Mouse (Mus musculus) left cerebral cortex, adult 18-20 months (tissue): ENCODE results near the gene 1700025G04Rik. TPM values are rescaled to one million over a fixed set of nuclear protein-coding genes. Genes with fewer than 3 reads are reported as not detected.

Source experiments
- DNase-seq, 2 experiments: peaks; one replicate each; pipeline ENCODE4 v3.0.0; 2021 to 2022; ENCODE audit warnings: low spot score in 2 of 2, mixed read lengths in 1 of 2
- total RNA-seq, 2 experiments: library from RNA; stranded (reverse); gene quantifications; 2 replicates each; pipeline ENCODE4 v1.2.3; 2021

Gene 1700025G04Rik
- total RNA-seq, 2 experiments from 2014 or later, result 69.7 to 72.8 TPM

GRCm38 (mm10) chr1:152077171-152077715 is 12.7 kb downstream of the 1700025G04Rik start:
- no peak for DNase-seq

GRCm38 (mm10) chr1:152076222-152076845 is 13.6 kb downstream of the 1700025G04Rik start:
- no peak for DNase-seq

- DNase-seq, result no peak
Measured at GRCm38 (mm10) chr1:152075725-152076124, 14.2 kb downstream of the 1700025G04Rik start.

- DNase-seq, result no peak
Measured at GRCm38 (mm10) chr1:152070441-152070840, 19.5 kb downstream of the 1700025G04Rik start.

- no peak for DNase-seq
Measured at GRCm38 (mm10) chr1:152069745-152070144, 20.2 kb downstream of the 1700025G04Rik start.

GRCm38 (mm10) chr1:152067919-152068318 is 22.0 kb downstream of the 1700025G04Rik start:
- no peak for DNase-seq

- DNase-seq, result no peak
Measured at GRCm38 (mm10) chr1:152065527-152065926, 24.4 kb downstream of the 1700025G04Rik start.

GRCm38 (mm10) chr1:152063357-152064145 is 26.4 kb downstream of the 1700025G04Rik start:
- no peak for DNase-seq

GRCm38 (mm10) chr1:152061745-152062144 is 28.2 kb downstream of the 1700025G04Rik start:
- no peak for DNase-seq

GRCm38 (mm10) chr1:152060265-152060664 is 29.7 kb downstream of the 1700025G04Rik start:
- no peak for DNase-seq

GRCm38 (mm10) chr1:152058776-152059175 is 31.1 kb downstream of the 1700025G04Rik start:
- DNase-seq, result no peak

GRCm38 (mm10) chr1:152053112-152053511 is 36.8 kb downstream of the 1700025G04Rik start:
- DNase-seq, result no peak

GRCm38 (mm10) chr1:152051858-152052257 is 38.1 kb downstream of the 1700025G04Rik start:
- DNase-seq, result no peak

GRCm38 (mm10) chr1:152050037-152050436 is 39.9 kb downstream of the 1700025G04Rik start:
- no peak for DNase-seq

GRCm38 (mm10) chr1:152048291-152048690 is 41.6 kb downstream of the 1700025G04Rik start:
- no peak for DNase-seq

- no peak for DNase-seq
Measured at GRCm38 (mm10) chr1:152047416-152047815, 42.5 kb downstream of the 1700025G04Rik start.

GRCm38 (mm10) chr1:152043453-152043852 is 46.5 kb downstream of the 1700025G04Rik start:
- DNase-seq, result no peak

- no peak for DNase-seq
Measured at GRCm38 (mm10) chr1:152042409-152042808, 47.5 kb downstream of the 1700025G04Rik start.

GRCm38 (mm10) chr1:152041005-152041404 is 48.9 kb downstream of the 1700025G04Rik start:
- DNase-seq, result no peak

- DNase-seq, result no peak
Measured at GRCm38 (mm10) chr1:152040053-152040452, 49.9 kb downstream of the 1700025G04Rik start.

- DNase-seq, result no peak
Measured at GRCm38 (mm10) chr1:152039588-152039987, 50.3 kb downstream of the 1700025G04Rik start.

- DNase-seq, result no peak
Measured at GRCm38 (mm10) chr1:152038086-152038485, 51.8 kb downstream of the 1700025G04Rik start.
